Mouse (Mus musculus): ENCODE results near the gene Tmem229b. TPM values are rescaled to one million over a fixed set of nuclear protein-coding genes. Genes with fewer than 3 reads are reported as not detected.
A peak's percentile ranks its signal among the peaks of the same experiment; 100 is the strongest.
"Not testable (repeated sequence)": the region's sequence is repeated elsewhere in the genome, so short reads cannot be mapped to it uniquely, and the experiment has no call there.

The Tmem229b gene
- 10 to 100 TPM in 1 of 2 experiments, 1 to 10 TPM in 1; 7.2 to 10.1 TPM for total RNA-seq (2021)
- long read RNA-seq, experiment 1, partial matches to known transcripts, result 1 of 1 reads
- long read RNA-seq, experiment 1, other reads (novel, unspliced or antisense), result 0 of 1 reads
- long read RNA-seq, experiment 2, partial matches to known transcripts, result 0 of 1 reads
- long read RNA-seq, experiment 2, other reads (novel, unspliced or antisense), result 1 of 1 reads

- peak; percentile 60 to 73 for DNase-seq
These were observed at the start of gene Tmem229b for GRCm38 (mm10) chr12:79007126-79007753. TSS of gene Tmem229b (minus strand) at chr12:79007627.

GRCm38 (mm10) chr12:79055276-79055675 lies 47.8 kb upstream of the Tmem229b start:
- DNase-seq, result no peak

GRCm38 (mm10) chr12:79052073-79052472 lies 44.6 kb upstream of the Tmem229b start:
- no peak for DNase-seq

- no peak for DNase-seq
These were observed 43.3 kb upstream of the Tmem229b start for GRCm38 (mm10) chr12:79050545-79051212.

- DNase-seq, result no peak
These were observed 42.4 kb upstream of the Tmem229b start for GRCm38 (mm10) chr12:79049807-79050206.

- DNase-seq, result no peak
These were observed 41.5 kb upstream of the Tmem229b start for GRCm38 (mm10) chr12:79048898-79049297.

GRCm38 (mm10) chr12:79047203-79047602 lies 39.8 kb upstream of the Tmem229b start:
- no peak for DNase-seq

- no peak for DNase-seq
These were observed 38.7 kb upstream of the Tmem229b start for GRCm38 (mm10) chr12:79046171-79046570.

GRCm38 (mm10) chr12:79044668-79045067 lies 37.2 kb upstream of the Tmem229b start:
- DNase-seq, result no peak

- no peak for DNase-seq
These were observed 34.0 kb upstream of the Tmem229b start for GRCm38 (mm10) chr12:79041436-79041835.

- DNase-seq, result no peak
These were observed 32.9 kb upstream of the Tmem229b start for GRCm38 (mm10) chr12:79040201-79040827.

- no peak for DNase-seq
These were observed 32.3 kb upstream of the Tmem229b start for GRCm38 (mm10) chr12:79039708-79040107.

- DNase-seq, result no peak
These were observed 27.9 kb upstream of the Tmem229b start for GRCm38 (mm10) chr12:79035349-79035748.

GRCm38 (mm10) chr12:79034331-79034730 lies 26.9 kb upstream of the Tmem229b start:
- DNase-seq, result no peak

- DNase-seq, result peak; percentile 68 to 83
These were observed 21.8 kb upstream of the Tmem229b start, which contains the start of gene Plekhh1 for GRCm38 (mm10) chr12:79028911-79029861. TSS of gene Plekhh1 (plus strand) at chr12:79029163.

- DNase-seq, result not testable (repeated sequence)
These were observed 20.1 kb upstream of the Tmem229b start for GRCm38 (mm10) chr12:79027526-79027925.

GRCm38 (mm10) chr12:79022882-79023281 lies 15.5 kb upstream of the Tmem229b start:
- DNase-seq, result peak; percentile 67 to 74

GRCm38 (mm10) chr12:79021902-79022301 lies 14.5 kb upstream of the Tmem229b start:
- no peak for DNase-seq

GRCm38 (mm10) chr12:79017994-79018399 lies 10.6 kb upstream of the Tmem229b start:
- DNase-seq, result peak in 1 of 2 experiments; percentile 9

- DNase-seq, result no peak
These were observed 8.7 kb upstream of the Tmem229b start for GRCm38 (mm10) chr12:79016109-79016508.

- peak; percentile 4 to 11 for DNase-seq
These were observed 3.1 kb upstream of the Tmem229b start for GRCm38 (mm10) chr12:79010569-79010968.
